Mouse (Mus musculus) kidney, embryonic 16.5 days (tissue): ENCODE data around the gene Serpinb6c. TPM values are rescaled to one million over a fixed set of nuclear protein-coding genes. Genes with fewer than 3 reads are reported as not detected.
"Not testable (repeated sequence)": the region's sequence is repeated elsewhere in the genome, so short reads cannot be mapped to it uniquely, and the experiment has no call there.

ENCODE experiments used
- ATAC-seq: fragments of 200-750 bp; cut with Nextera tagmentation; 2 replicates; pipeline ENCODE4 v1.8.0; 2017; ENCODE audit warnings: moderate TSS enrichment; ENCODE audit not compliant: low FRiP score, low TSS enrichment
- H3K27ac ChIP-seq: fragments of 300-500 bp; sonication (generic); 2 replicates; pipeline ENCODE4 v1.5.1; 2014; ENCODE audit warnings: low read length
- H3K27me3 ChIP-seq: fragments of 300-500 bp; sonication (generic); 2 replicates; pipeline ENCODE4 v1.6.1; 2014; ENCODE audit warnings: low read length, control low read depth, mixed read lengths; ENCODE audit not compliant: insufficient read depth
- H3K36me3 ChIP-seq: fragments of 300-500 bp; sonication (generic); 2 replicates; pipeline ENCODE4 v1.6.1; 2014; ENCODE audit warnings: low read length, control low read depth, mixed read lengths; ENCODE audit not compliant: insufficient read depth
- H3K4me1 ChIP-seq: fragments of 300-500 bp; sonication (generic); 2 replicates; pipeline ENCODE4 v1.6.1; 2014; ENCODE audit warnings: low read length, control low read depth, mixed read lengths; ENCODE audit not compliant: insufficient read depth
- H3K4me2 ChIP-seq: fragments of 300-500 bp; sonication (generic); replicated peaks from 2 replicates; pipeline ENCODE4 v1.6.1; 2014; ENCODE audit warnings: low read depth, low read length
- H3K4me3 ChIP-seq: fragments of 300-500 bp; sonication (generic); 2 replicates; pipeline ENCODE4 v1.5.1; 2014; ENCODE audit warnings: mild to moderate bottlenecking, low read length
- H3K9ac ChIP-seq: fragments of 300-500 bp; sonication (generic); replicated peaks from 2 replicates; pipeline ENCODE4 v1.6.1; 2014; ENCODE audit warnings: low read length
- H3K9me3 ChIP-seq: fragments of 300-500 bp; sonication (generic); 2 replicates; pipeline ENCODE4 v1.6.1; 2016; ENCODE audit warnings: low read length, control low read depth
- WGBS: fragments of 180-500 bp; shearing (Covaris S2); extraction: QIAGEN DNeasy Blood & Tissue Kit; methylation state at CpG from one replicate; pipeline ENCODE4 v1.1.7; 2014; 5-methylcytosine and 5-hydroxymethylcytosine counted together
- polyA plus RNA-seq: library from polyadenylated mRNA; unstranded; fragments of >200 nt; fragmentation: Nextera tagmentation; extraction: Ambion mirVana; gene quantifications from 2 replicates; pipeline ENCODE4 v1.2.1, GENCODE M21; 2015

Serpinb6c gene
- 0.15 and 0.27 TPM in 2 replicates for polyA plus RNA-seq

GRCm38 (mm10) chr13:33905176-33905954 lies at the start of gene Serpinb6c:
Gene Serpinb6c, minus strand, starts transcription at chr13:33905708.
- ATAC-seq, result no peak

GRCm38 (mm10) chr13:33952947-33953346 lies 47.4 kb upstream of the Serpinb6c start:
- H3K9me3 ChIP-seq, result no peaks in the 10 kb centered on the region
- ATAC-seq, result no peak
- no peak overlapping the region for H3K27ac ChIP-seq
- no peaks in the 10 kb centered on the region for H3K4me1 ChIP-seq
- H3K36me3 ChIP-seq, result no peaks in the 10 kb centered on the region
- H3K27me3 ChIP-seq, result no peaks in the 10 kb centered on the region
- no peak overlapping the region for H3K4me2 ChIP-seq
- H3K9ac ChIP-seq, result no peak overlapping the region
- WGBS, result 84% methylated on average over 2 of the region's 2 CpGs
- H3K4me3 ChIP-seq, result no peak overlapping the region

More at GRCm38 (mm10) chr13:33905176-33905954, at the start of gene Serpinb6c:
- Histone ChIP-seq H3K9ac (no peak within 1 kb of the TSS), H3K4me3 (no peak within 1 kb of the TSS), H3K27me3 (no peaks in the 10 kb centered on the region), H3K36me3 (no peaks in the 10 kb centered on the region), H3K4me2 (no peak within 1 kb of the TSS), H3K9me3 (no peaks in the 10 kb centered on the region), H3K27ac (no peak within 1 kb of the TSS), H3K4me1 (no peaks in the 10 kb centered on the region)
- WGBS, result 76% methylated on average over 18 of the region's 18 CpGs

GRCm38 (mm10) chr13:33952075-33952449 lies 46.6 kb upstream of the Serpinb6c start:
- Histone ChIP-seq H3K4me1 (no peaks in the 10 kb centered on the region), H3K4me3 (no peak overlapping the region), H3K27me3 (no peaks in the 10 kb centered on the region), H3K9me3 (no peaks in the 10 kb centered on the region), H3K9ac (no peak overlapping the region), H3K36me3 (no peaks in the 10 kb centered on the region), H3K27ac (no peak overlapping the region), H3K4me2 (no peak overlapping the region)
- ATAC-seq, result no peak
- 44% methylated on average over 1 of the region's 1 CpGs for WGBS

GRCm38 (mm10) chr13:33951308-33952074 lies 46.0 kb upstream of the Serpinb6c start:
- H3K27ac ChIP-seq, result no peak overlapping the region
- ATAC-seq, result no peak; the same call in 1 of the 2 replicates
- no peak overlapping the region for H3K4me3 ChIP-seq
- WGBS, result 86% methylated on average over 4 of the region's 4 CpGs
- H3K36me3 ChIP-seq, result no peaks in the 10 kb centered on the region
- H3K27me3 ChIP-seq, result no peaks in the 10 kb centered on the region
- no peaks in the 10 kb centered on the region for H3K9me3 ChIP-seq
- no peak overlapping the region for H3K9ac ChIP-seq
- H3K4me2 ChIP-seq, result no peak overlapping the region
- H3K4me1 ChIP-seq, result no peaks in the 10 kb centered on the region

- Histone ChIP-seq H3K27ac (no peak overlapping the region), H3K27me3 (no peaks in the 10 kb centered on the region), H3K4me2 (no peak overlapping the region), H3K4me1 (no peaks in the 10 kb centered on the region), H3K9me3 (no peaks in the 10 kb centered on the region), H3K4me3 (no peak overlapping the region), H3K36me3 (no peaks in the 10 kb centered on the region), H3K9ac (no peak overlapping the region)
- WGBS, result 26% methylated on average over 4 of the region's 4 CpGs
- ATAC-seq, result no peak
Measured at GRCm38 (mm10) chr13:33942212-33942779, 36.8 kb upstream of the Serpinb6c start.

GRCm38 (mm10) chr13:33941288-33941808 lies 35.8 kb upstream of the Serpinb6c start:
- Histone ChIP-seq H3K27me3 (no peaks in the 10 kb centered on the region), H3K27ac (no peak overlapping the region), H3K9me3 (no peaks in the 10 kb centered on the region), H3K36me3 (no peaks in the 10 kb centered on the region), H3K4me1 (peaks cover under 1% of the 10 kb centered on the region; the same call in 1 of the 2 replicates), H3K9ac (no peak overlapping the region), H3K4me3 (no peak overlapping the region), H3K4me2 (no peak overlapping the region)
- ATAC-seq, result no peak
- 83% methylated on average over 5 of the region's 5 CpGs for WGBS

- H3K27ac ChIP-seq, H3K9me3 ChIP-seq, H3K36me3 ChIP-seq, H3K4me2 ChIP-seq, ATAC-seq, H3K27me3 ChIP-seq, H3K4me1 ChIP-seq, H3K4me3 ChIP-seq, H3K9ac ChIP-seq: not testable (repeated sequence)
Measured at GRCm38 (mm10) chr13:33937587-33937986, 32.1 kb upstream of the Serpinb6c start.

- H3K36me3 ChIP-seq, result no peaks in the 10 kb centered on the region
- H3K4me1 ChIP-seq, result peaks cover 7% of the 10 kb centered on the region; the same call in 1 of the 2 replicates
- H3K4me3 ChIP-seq, result no peak overlapping the region
- no peak overlapping the region for H3K9ac ChIP-seq
- H3K9me3 ChIP-seq, result no peaks in the 10 kb centered on the region
- WGBS, result 78% methylated on average over 5 of the region's 5 CpGs
- no peak for ATAC-seq
- no peak overlapping the region for H3K27ac ChIP-seq
- no peaks in the 10 kb centered on the region for H3K27me3 ChIP-seq
- no peak overlapping the region for H3K4me2 ChIP-seq
Measured at GRCm38 (mm10) chr13:33937151-33937550, 31.6 kb upstream of the Serpinb6c start.

GRCm38 (mm10) chr13:33935465-33936181 lies 30.1 kb upstream of the Serpinb6c start:
- H3K27ac ChIP-seq, result peak overlapping the region; percentile 74
- H3K9ac ChIP-seq, result peak overlapping the region; percentile 76
- under 1% methylated on average over 41 of the region's 44 CpGs for WGBS
- H3K27me3 ChIP-seq, result no peaks in the 10 kb centered on the region
- H3K4me2 ChIP-seq, result peak overlapping the region; percentile 64
- peaks cover 7% of the 10 kb centered on the region; the same call in 1 of the 2 replicates for H3K4me1 ChIP-seq
- H3K9me3 ChIP-seq, result no peaks in the 10 kb centered on the region
- ATAC-seq, result peak; percentile 94
- H3K4me3 ChIP-seq, result peak overlapping the region; percentile 66
- H3K36me3 ChIP-seq, result 0 out of 2 replicates have a peak, but pooled peaks cover 2% of the 10 kb centered on the region
